Mouse (Mus musculus): ENCODE measurements around the gene Sdhc. TPM values are rescaled to one million over a fixed set of nuclear protein-coding genes. Genes with fewer than 3 reads are reported as not detected.
"Not testable (repeated sequence)": the region's sequence is repeated elsewhere in the genome, so short reads cannot be mapped to it uniquely, and the experiment has no call there.

The Sdhc gene
- total RNA-seq, 2 experiments from 2014 or later: 84.7 to 178 TPM

GRCm38 (mm10) chr1:171094424-171094823 is 56.0 kb downstream of the Sdhc start:
- ATAC-seq (replicated peaks; ENCODE audit: low FRiP score, low TSS enrichment, poor library complexity, severe bottlenecking): no peak

- no peak for ATAC-seq (replicated peaks; ENCODE audit: low FRiP score, low TSS enrichment, poor library complexity, severe bottlenecking)
These were observed 59.6 kb downstream of the Sdhc start for GRCm38 (mm10) chr1:171090761-171091160.

- ATAC-seq (replicated peaks; ENCODE audit: low FRiP score, low TSS enrichment, poor library complexity, severe bottlenecking): no peak
These were observed 60.5 kb downstream of the Sdhc start for GRCm38 (mm10) chr1:171089891-171090290.

GRCm38 (mm10) chr1:171088237-171088869 is 62.0 kb downstream of the Sdhc start:
- not testable (repeated sequence) for ATAC-seq (replicated peaks; ENCODE audit: low FRiP score, low TSS enrichment, poor library complexity, severe bottlenecking)

- ATAC-seq (replicated peaks; ENCODE audit: low FRiP score, low TSS enrichment, poor library complexity, severe bottlenecking): no peak; the same call in 1 of the 2 replicates
These were observed 64.7 kb downstream of the Sdhc start for GRCm38 (mm10) chr1:171085718-171086117.

GRCm38 (mm10) chr1:171081512-171082231 is 68.7 kb downstream of the Sdhc start:
- peak; percentile 25 for ATAC-seq (replicated peaks; ENCODE audit: low FRiP score, low TSS enrichment, poor library complexity, severe bottlenecking)

- peak; percentile 27 for ATAC-seq (replicated peaks; ENCODE audit: low FRiP score, low TSS enrichment, poor library complexity, severe bottlenecking)
These were observed 70.6 kb downstream of the Sdhc start for GRCm38 (mm10) chr1:171079825-171080224.

- ATAC-seq (replicated peaks; ENCODE audit: low FRiP score, low TSS enrichment, poor library complexity, severe bottlenecking): peak; percentile 20
These were observed 71.1 kb downstream of the Sdhc start for GRCm38 (mm10) chr1:171079345-171079744.

GRCm38 (mm10) chr1:171078419-171078818 is 72.0 kb downstream of the Sdhc start:
- ATAC-seq (replicated peaks; ENCODE audit: low FRiP score, low TSS enrichment, poor library complexity, severe bottlenecking): not testable (repeated sequence)

GRCm38 (mm10) chr1:171077955-171078354 is 72.4 kb downstream of the Sdhc start:
- ATAC-seq (replicated peaks; ENCODE audit: low FRiP score, low TSS enrichment, poor library complexity, severe bottlenecking): peak; percentile 17

- not testable (repeated sequence) for ATAC-seq (replicated peaks; ENCODE audit: low FRiP score, low TSS enrichment, poor library complexity, severe bottlenecking)
These were observed 73.2 kb downstream of the Sdhc start for GRCm38 (mm10) chr1:171077192-171077591.

Other genes with a start within 250 kb of the Sdhc start
- 0.50 TPM in 1 of 2 replicates, not detected in the other for gene Fcrlb, start 237.7 kb downstream of the Sdhc start, total RNA-seq (2014; fragmentation: Nextera tagmentation)
- gene Fcrlb, start 237.7 kb downstream of the Sdhc start, total RNA-seq (2017): not detected in 2 replicates
- 2.4 TPM in 1 of 2 replicates, not detected in the other for gene Fcrla, start 223.0 kb downstream of the Sdhc start, total RNA-seq (2014; fragmentation: Nextera tagmentation)
- gene Fcrla, start 223.0 kb downstream of the Sdhc start, total RNA-seq (2017): 0.69 TPM in 1 of 2 replicates, not detected in the other
- gene Fcgr2b, start 174.1 kb downstream of the Sdhc start, total RNA-seq (2014; fragmentation: Nextera tagmentation): 4.5 and 6.0 TPM in 2 replicates
- 3.8 TPM in 1 of 2 replicates, not detected in the other for gene Fcgr2b, start 174.1 kb downstream of the Sdhc start, total RNA-seq (2017)
- 0.40 TPM in 1 of 2 replicates, not detected in the other for gene Fcgr4, start 131.7 kb downstream of the Sdhc start, total RNA-seq (2014; fragmentation: Nextera tagmentation)
- not detected in 2 replicates for gene Fcgr4, start 131.7 kb downstream of the Sdhc start, total RNA-seq (2017)
- 1.4 and 6.3 TPM in 2 replicates for gene Fcgr3, start 85.7 kb downstream of the Sdhc start, total RNA-seq (2014; fragmentation: Nextera tagmentation)
- gene Fcgr3, start 85.7 kb downstream of the Sdhc start, total RNA-seq (2017): 1.9 and 2.2 TPM in 2 replicates
- 12.6 and 18.9 TPM in 2 replicates for gene Cfap126, start 36.7 kb downstream of the Sdhc start, total RNA-seq (2014; fragmentation: Nextera tagmentation)
- 4.3 and 11.8 TPM in 2 replicates for gene Cfap126, start 36.7 kb downstream of the Sdhc start, total RNA-seq (2017)
- gene Mpz, start 108 bp upstream of the Sdhc start, total RNA-seq (2014; fragmentation: Nextera tagmentation): not detected in 2 replicates
- gene Mpz, start 108 bp upstream of the Sdhc start, total RNA-seq (2017): 0.61 TPM in 1 of 2 replicates, not detected in the other
- 0.69 and 3.6 TPM in 2 replicates for gene Pcp4l1, start 45.7 kb upstream of the Sdhc start, total RNA-seq (2014; fragmentation: Nextera tagmentation)
- 1.1 TPM in 1 of 2 replicates, not detected in the other for gene Pcp4l1, start 45.7 kb upstream of the Sdhc start, total RNA-seq (2017)
- gene Nr1i3, start 63.4 kb upstream of the Sdhc start, total RNA-seq (2014; fragmentation: Nextera tagmentation): 0.07 TPM in 1 of 2 replicates, not detected in the other
- 0.38 TPM in 1 of 2 replicates, not detected in the other for gene Nr1i3, start 63.4 kb upstream of the Sdhc start, total RNA-seq (2017)
- gene Tomm40l, start 71.9 kb upstream of the Sdhc start, total RNA-seq (2014; fragmentation: Nextera tagmentation): 22.3 and 46.9 TPM in 2 replicates
- gene Tomm40l, start 71.9 kb upstream of the Sdhc start, total RNA-seq (2017): 25.0 and 33.7 TPM in 2 replicates
- gene Apoa2, start 74.5 kb upstream of the Sdhc start, total RNA-seq (2014; fragmentation: Nextera tagmentation): 3.8 TPM in 1 of 2 replicates, not detected in the other
- gene Apoa2, start 74.5 kb upstream of the Sdhc start, total RNA-seq (2017): not detected in 2 replicates
- 3.7 and 9.1 TPM in 2 replicates for gene Fcer1g, start 83.8 kb upstream of the Sdhc start, total RNA-seq (2014; fragmentation: Nextera tagmentation)
- 11.9 and 14.3 TPM in 2 replicates for gene Fcer1g, start 83.8 kb upstream of the Sdhc start, total RNA-seq (2017)
- gene Adamts4, start 99.8 kb upstream of the Sdhc start, total RNA-seq (2014; fragmentation: Nextera tagmentation): 0.11 TPM in 1 of 2 replicates, not detected in the other
- gene Adamts4, start 99.8 kb upstream of the Sdhc start, total RNA-seq (2017): not detected in 2 replicates
- gene Ndufs2, start 100.8 kb upstream of the Sdhc start, total RNA-seq (2014; fragmentation: Nextera tagmentation): 273 and 313 TPM in 2 replicates
- 280 and 331 TPM in 2 replicates for gene Ndufs2, start 100.8 kb upstream of the Sdhc start, total RNA-seq (2017)
- gene B4galt3, start 119.7 kb upstream of the Sdhc start, total RNA-seq (2014; fragmentation: Nextera tagmentation): 34.5 and 55.7 TPM in 2 replicates
- 15.2 and 24.0 TPM in 2 replicates for gene B4galt3, start 119.7 kb upstream of the Sdhc start, total RNA-seq (2017)
- 114 and 123 TPM in 2 replicates for gene Ppox, start 130.6 kb upstream of the Sdhc start, total RNA-seq (2014; fragmentation: Nextera tagmentation)
- gene Ppox, start 130.6 kb upstream of the Sdhc start, total RNA-seq (2017): 18.1 and 29.5 TPM in 2 replicates
- 44.1 and 50.1 TPM in 2 replicates for gene Usp21, start 137.4 kb upstream of the Sdhc start, total RNA-seq (2014; fragmentation: Nextera tagmentation)
- 16.9 and 33.0 TPM in 2 replicates for gene Usp21, start 137.4 kb upstream of the Sdhc start, total RNA-seq (2017)
- 74.8 and 83.3 TPM in 2 replicates for gene Ufc1, start 144.4 kb upstream of the Sdhc start, total RNA-seq (2014; fragmentation: Nextera tagmentation)
- 65.6 and 72.6 TPM in 2 replicates for gene Ufc1, start 144.4 kb upstream of the Sdhc start, total RNA-seq (2017)
- 22.4 and 38.5 TPM in 2 replicates for gene Dedd, start 178.5 kb upstream of the Sdhc start, total RNA-seq (2014; fragmentation: Nextera tagmentation)
- 13.5 and 23.7 TPM in 2 replicates for gene Dedd, start 178.5 kb upstream of the Sdhc start, total RNA-seq (2017)
- gene Nit1, start 195.0 kb upstream of the Sdhc start, total RNA-seq (2014; fragmentation: Nextera tagmentation): 10.4 and 22.0 TPM in 2 replicates
- 39.2 and 42.4 TPM in 2 replicates for gene Nit1, start 195.0 kb upstream of the Sdhc start, total RNA-seq (2017)
- 45.1 and 97.3 TPM in 2 replicates for gene Pfdn2, start 195.1 kb upstream of the Sdhc start, total RNA-seq (2014; fragmentation: Nextera tagmentation)
- gene Pfdn2, start 195.1 kb upstream of the Sdhc start, total RNA-seq (2017): 66.2 and 101 TPM in 2 replicates
- gene Klhdc9, start 210.2 kb upstream of the Sdhc start, total RNA-seq (2014; fragmentation: Nextera tagmentation): 0.20 TPM in 1 of 2 replicates, not detected in the other
- gene Klhdc9, start 210.2 kb upstream of the Sdhc start, total RNA-seq (2017): 0.80 TPM in 1 of 2 replicates, not detected in the other
- gene Nectin4, start 219.5 kb upstream of the Sdhc start, total RNA-seq (2014; fragmentation: Nextera tagmentation): not detected in 2 replicates
- gene Nectin4, start 219.5 kb upstream of the Sdhc start, total RNA-seq (2017): 0.14 and 0.27 TPM in 2 replicates
- 11.8 and 20.7 TPM in 2 replicates for gene Arhgap30, start 238.4 kb upstream of the Sdhc start, total RNA-seq (2014; fragmentation: Nextera tagmentation)
- 18.7 and 28.7 TPM in 2 replicates for gene Arhgap30, start 238.4 kb upstream of the Sdhc start, total RNA-seq (2017)